Mouse (Mus musculus) embryonic fibroblast, embryonic 13.5 days (primary cell): ENCODE results near the gene Tmem117.

Experiments used
- CTCF ChIP-seq: IDR thresholded peaks from 2 replicates; pipeline ENCODE4 v1.5.1; 2011; ENCODE audit warnings: mild to moderate bottlenecking, control low read depth, low read length, moderate library complexity, borderline replicate concordance; ENCODE audit not compliant: insufficient read depth
- POLR2A ChIP-seq: IDR thresholded peaks from 2 replicates; pipeline ENCODE4 v1.6.1; 2011; ENCODE audit warnings: low read depth, mild to moderate bottlenecking, control low read depth, low read length, moderate library complexity

DNA sequence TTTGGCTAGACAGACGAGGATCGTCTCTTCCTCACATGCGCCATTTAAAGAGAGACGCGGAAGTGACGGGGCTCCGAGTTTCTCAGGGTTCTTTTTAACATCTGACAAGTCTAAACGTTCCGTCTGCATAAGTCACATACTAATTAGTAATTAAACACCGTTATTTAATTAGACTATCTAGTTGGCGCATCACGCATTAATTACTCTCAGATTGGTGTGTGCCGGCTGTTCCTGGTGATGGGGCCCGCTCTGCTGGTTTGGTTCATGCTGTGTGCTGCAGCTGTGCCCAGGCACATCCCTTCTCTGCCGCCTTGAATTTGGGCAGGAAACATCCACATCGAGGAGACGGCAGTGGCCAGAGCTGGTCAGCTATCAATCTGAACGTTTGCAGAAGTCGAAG is 142.7 kb downstream of the Tmem117 start:
- TF ChIP-seq CTCF (no peak), POLR2A (no peak)
